Mouse (Mus musculus): ENCODE results near the gene Olfr165.
"Not testable (repeated sequence)": the region's sequence is repeated elsewhere in the genome, so short reads cannot be mapped to it uniquely, and the experiment has no call there.

The Olfr165 gene

GRCm38 (mm10) chr16:19423034-19423433 lies at the start of gene Olfr165:
Gene Olfr165, minus strand, starts transcription at chr16:19423134.
- DNase-seq, result no peak

- no peak for DNase-seq
These were observed 41.4 kb upstream of the Olfr165 start for GRCm38 (mm10) chr16:19464365-19464764.

DNA sequence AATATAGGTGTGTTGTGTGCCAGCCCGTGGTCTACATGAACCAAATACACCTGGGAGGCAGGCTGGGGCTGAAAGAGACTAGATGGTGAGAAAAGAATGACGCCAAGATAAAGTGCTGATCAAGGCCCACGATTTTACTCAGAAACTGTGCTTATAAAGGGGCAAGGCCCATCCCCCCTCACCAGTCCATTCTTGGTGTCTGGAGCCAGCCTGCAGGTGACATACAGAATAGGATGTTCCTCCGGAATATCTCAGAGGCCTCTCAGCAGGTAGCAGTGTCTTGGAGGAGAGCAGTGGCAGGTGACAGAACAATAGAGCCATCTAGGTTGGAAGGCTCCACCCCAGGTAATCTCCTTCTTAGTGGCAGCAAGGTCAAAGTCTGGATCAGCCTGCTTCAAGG lies 35.8 kb upstream of the Olfr165 start:
- not testable (repeated sequence) for DNase-seq

DNA sequence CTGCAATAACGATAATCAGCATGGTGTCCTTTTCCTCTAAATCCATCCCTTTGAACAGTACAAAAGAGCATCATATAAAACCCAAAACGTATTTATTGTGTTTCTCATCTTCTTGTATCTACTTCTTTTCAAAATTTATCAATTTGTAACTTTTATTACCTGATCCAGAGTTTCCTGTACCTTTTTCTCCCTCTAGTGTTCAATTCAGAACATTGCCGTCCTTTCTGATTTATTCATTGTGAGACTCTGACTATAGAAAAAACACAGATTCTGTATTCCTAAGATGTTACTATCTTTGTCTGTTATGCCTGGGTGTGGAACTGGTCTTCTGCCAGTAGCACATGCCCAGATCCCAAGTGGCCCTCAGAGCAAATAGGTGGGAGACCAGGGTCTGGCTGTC lies 35.0 kb downstream of the Olfr165 start:
- DNase-seq, result no peak

Data from right cerebral cortex, postnatal 25 days (tissue).